Mouse (Mus musculus) adrenal gland, adult (tissue): ENCODE measurements at regions not wholly inside any gene's neighbourhood (a gene's known extent, or its start where the extent isn't known, plus 50 kb on each side); places are given as distances from the start of the nearest gene placed in this dataset.
A peak's percentile ranks its signal among the peaks of the same experiment; 100 is the strongest.

ENCODE experiments used
- DNase-seq, 2 experiments: peaks; one replicate each; pipeline ENCODE4 v3.0.0; 2022 to 2023; ENCODE audit warnings: low spot score in 1 of 2; ENCODE audit not compliant: inconsistent age in 2 of 2

DNA sequence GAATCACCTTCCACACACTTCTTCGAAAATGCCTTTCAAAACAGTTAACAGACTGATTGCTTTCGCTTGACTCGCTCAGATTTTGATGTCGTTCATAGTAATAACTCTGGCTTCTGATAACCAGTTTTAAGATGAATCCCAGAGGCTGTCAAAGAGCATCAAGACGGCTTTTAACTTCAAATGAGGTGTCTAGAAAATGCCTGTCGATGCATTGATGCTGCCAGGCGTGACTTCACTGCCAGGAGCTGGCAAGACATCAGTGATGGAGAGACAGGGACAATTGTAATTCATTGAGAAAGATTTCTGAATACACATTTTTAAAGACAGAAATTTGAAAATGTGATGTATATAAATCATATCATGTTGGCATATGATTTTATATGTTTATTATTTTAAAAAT lies 1649.9 kb upstream of the Pcdh20 start:
- DNase-seq = peak in 1 of 2 experiments; percentile 13
